Mouse (Mus musculus) erythroblast, embryonic 14.5 days (primary cell): ENCODE measurements at regions not wholly inside any gene's neighbourhood (a gene's known extent, or its start where the extent isn't known, plus 50 kb on each side); places are given as distances from the start of the nearest gene placed in this dataset.

ENCODE experiments used
- GATA1 ChIP-seq: IDR thresholded peaks from 2 replicates; pipeline ENCODE4 v1.6.1; 2012; ENCODE audit warnings: low read length, inconsistent platforms, mixed read lengths
- TAL1 ChIP-seq: IDR thresholded peaks from 3 replicates; pipeline ENCODE4 v1.6.1; 2012; ENCODE audit warnings: low read length, inconsistent platforms, mixed read lengths

DNA sequence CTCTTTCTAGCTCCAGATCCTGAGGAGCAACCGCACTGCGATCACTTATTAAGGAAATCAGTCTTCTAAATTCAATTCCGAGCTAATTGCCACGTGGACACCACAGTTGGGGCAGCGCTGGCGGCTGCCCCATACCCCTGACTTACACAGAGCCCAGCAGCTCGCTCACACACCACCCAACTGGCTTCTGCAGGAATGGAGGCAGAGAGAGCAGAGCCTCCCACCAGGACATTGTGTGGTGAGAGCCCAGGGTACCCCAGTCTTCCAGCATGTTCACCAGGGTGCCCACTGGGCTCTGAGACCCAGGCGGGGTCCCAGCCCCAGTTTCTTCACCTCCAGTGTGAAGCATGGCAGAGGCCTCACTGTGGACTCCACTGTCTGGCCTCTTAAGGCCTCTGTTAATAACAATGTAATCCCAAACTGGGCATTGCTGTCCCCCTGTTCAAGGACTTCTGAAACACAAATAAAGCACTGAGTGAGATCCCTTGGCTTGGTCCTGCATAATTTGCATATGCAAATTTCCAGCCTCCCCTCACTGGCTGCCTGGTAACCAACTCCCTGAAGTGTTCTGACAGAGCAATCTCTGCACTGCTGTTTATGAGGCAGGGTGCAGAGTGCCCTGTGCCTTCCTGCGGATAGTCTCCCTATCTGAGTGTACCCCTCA, 102.8 kb upstream of the A430005L14Rik start:
- TF ChIP-seq TAL1: no peak
- no peak for TF ChIP-seq GATA1
